Mouse (Mus musculus) embryo, embryonic 10 days (tissue): ENCODE measurements at regions not wholly inside any gene's neighbourhood (a gene's known extent, or its start where the extent isn't known, plus 50 kb on each side); places are given as distances from the start of the nearest gene placed in this dataset.

Experiments used
- DNase-seq: peaks from one replicate; pipeline ENCODE4 v3.0.0-alpha.2; 2015; ENCODE audit warnings: low spot score

DNA sequence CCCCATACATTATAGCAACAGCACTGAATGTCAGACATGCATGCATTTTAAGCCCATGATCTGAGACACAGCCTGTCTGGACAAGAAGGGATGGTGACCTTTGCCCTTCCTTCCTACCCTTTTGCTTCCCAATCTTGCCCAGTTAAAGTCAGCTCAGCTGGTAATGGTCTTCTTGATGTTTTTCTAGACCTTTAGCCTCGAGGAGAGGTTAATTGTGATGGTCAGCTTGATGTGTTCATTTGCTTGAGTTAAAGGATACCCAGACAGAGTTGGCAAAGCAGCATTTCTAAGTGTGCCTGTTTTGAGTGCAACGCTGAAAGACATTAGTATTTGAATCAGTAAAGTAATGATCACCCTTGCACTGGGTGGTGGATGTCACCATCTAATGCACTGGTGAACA lies 60.9 kb downstream of the Xcl1 start:
- peak; percentile 31 for DNase-seq
